Mouse (Mus musculus): Measurements from ENCODE around the gene Kif5a.

DNA sequence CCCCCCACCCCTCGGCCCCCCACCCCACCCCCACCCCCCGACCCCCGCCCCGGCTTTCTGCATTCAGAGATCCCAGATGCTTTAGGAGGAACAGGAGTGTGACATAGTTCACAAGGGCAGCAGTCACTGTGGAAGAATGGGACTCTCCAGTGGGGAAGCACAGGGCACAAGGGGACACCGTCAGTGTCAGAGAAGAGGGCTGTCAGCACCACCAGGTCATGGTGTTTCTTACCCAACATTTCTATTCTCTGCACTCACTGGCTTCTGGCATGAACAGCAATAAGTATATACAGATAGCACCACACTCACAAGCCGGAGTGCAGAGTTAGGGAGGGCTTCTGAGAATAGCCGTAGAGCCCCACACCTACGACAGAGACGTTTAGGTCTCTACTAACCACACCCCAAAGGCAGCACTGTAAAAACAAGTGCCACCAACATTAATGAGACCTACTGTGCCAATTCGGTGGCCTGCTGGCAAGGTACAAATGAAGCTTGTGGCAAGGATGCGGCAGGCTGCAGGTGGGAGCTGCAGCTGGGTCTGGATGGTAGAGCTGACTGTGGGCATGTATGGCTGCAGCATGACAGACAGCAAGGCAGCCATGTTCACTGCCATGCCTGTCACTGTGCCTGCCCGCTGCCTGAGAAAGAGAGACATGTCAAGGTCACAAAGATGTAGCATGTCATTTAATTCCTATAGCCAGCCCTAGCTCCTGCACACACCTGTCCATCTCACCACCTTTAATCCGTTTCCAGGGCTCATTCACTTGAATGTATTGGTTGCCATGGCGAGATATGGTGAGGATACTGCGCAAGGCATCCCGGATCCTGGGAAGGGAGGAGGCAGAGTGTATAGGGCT, 34.1 kb upstream of the Kif5a start:
- TF ChIP-seq POLR2A (IDR thresholded peaks at IDR 0.05; ENCODE audit: insufficient read length, low read depth) (peak; percentile 85), MYOG (IDR thresholded peaks at IDR 0.05; ENCODE audit: control insufficient read depth in 1 of 3, insufficient read depth in 1 of 3, insufficient read length in 2 of 3, low read depth in 2 of 3) (no peak), USF1 (IDR thresholded peaks at IDR 0.05; ENCODE audit: low read depth) (no peak)
